Mouse (Mus musculus) lung, adult 2 months (tissue): Measurements from ENCODE around the gene Cfap46.

Source experiments
- CTCF ChIP-seq: fragments of 200-500 bp; IDR thresholded peaks from 2 replicates; pipeline ENCODE4 v1.5.1; 2011; ENCODE audit warnings: mild to moderate bottlenecking, low read length, control low read depth; ENCODE audit not compliant: insufficient read depth
- POLR2A ChIP-seq: fragments of 200-500 bp; IDR thresholded peaks from 2 replicates; pipeline ENCODE4 v1.6.1; 2011; ENCODE audit warnings: low read depth, mild to moderate bottlenecking, control low read depth, low read length, borderline replicate concordance; ENCODE audit errors: extremely low read depth

- TF ChIP-seq CTCF (peak; percentile 81), POLR2A (no peak)
These were observed 35.4 kb downstream of the Cfap46 start for GRCm38 (mm10) chr7:139648107-139648824.
